Mouse (Mus musculus) forebrain, embryonic 11.5 days (tissue): ENCODE results near the gene Llgl2. TPM values are rescaled to one million over a fixed set of nuclear protein-coding genes. Genes with fewer than 3 reads are reported as not detected.

Source experiments
- ATAC-seq: fragments of 200-750 bp; cut with Nextera tagmentation; replicated peaks from 2 replicates; pipeline ENCODE4 v1.8.0; 2017; ENCODE audit warnings: moderate TSS enrichment; ENCODE audit not compliant: low FRiP score
- DNase-seq: peaks from one replicate; pipeline ENCODE4 v3.0.0-alpha.2; 2017; ENCODE audit warnings: low spot score
- H3K27ac ChIP-seq: fragments of 300-500 bp; sonication (generic); 2 replicates; pipeline ENCODE4 v1.5.1; 2014; ENCODE audit warnings: low read depth, low read length
- H3K27me3 ChIP-seq: fragments of 300-500 bp; sonication (generic); 2 replicates; pipeline ENCODE4 v1.6.1; 2014; ENCODE audit warnings: mild to moderate bottlenecking, low read length, mixed read lengths; ENCODE audit not compliant: control insufficient read depth, insufficient read depth
- H3K36me3 ChIP-seq: fragments of 300-500 bp; sonication (generic); 2 replicates; pipeline ENCODE4 v1.6.1; 2014; ENCODE audit warnings: mild to moderate bottlenecking, low read length, moderate library complexity, mixed read lengths; ENCODE audit not compliant: control insufficient read depth, insufficient read depth
- H3K4me1 ChIP-seq: fragments of 300-500 bp; sonication (generic); replicated peaks from 2 replicates; pipeline ENCODE4 v1.6.1; 2014; ENCODE audit warnings: low read length, mixed read lengths; ENCODE audit not compliant: control insufficient read depth, insufficient read depth
- H3K4me2 ChIP-seq: fragments of 300-500 bp; sonication (generic); 2 replicates; pipeline ENCODE4 v1.6.1; 2014; ENCODE audit warnings: low read depth, mild to moderate bottlenecking, low read length, moderate library complexity, mixed read lengths; ENCODE audit not compliant: severe bottlenecking
- H3K4me3 ChIP-seq: fragments of 300-500 bp; sonication (generic); 2 replicates; pipeline ENCODE4 v1.5.1; 2014; ENCODE audit warnings: low read depth, low read length
- H3K9ac ChIP-seq: fragments of 300-500 bp; sonication (generic); 2 replicates; pipeline ENCODE4 v1.6.1; 2014; ENCODE audit warnings: low read length
- H3K9me3 ChIP-seq: fragments of 300-500 bp; sonication (generic); 2 replicates; pipeline ENCODE4 v1.6.1; 2016; ENCODE audit warnings: low read length, mixed read lengths; ENCODE audit not compliant: control insufficient read depth
- WGBS: fragments of 180-500 bp; shearing (Covaris S2); extraction: QIAGEN DNeasy Blood & Tissue Kit; methylation state at CpG from one replicate; pipeline ENCODE4 v1.1.7; 2014; 5-methylcytosine and 5-hydroxymethylcytosine counted together
- polyA plus RNA-seq: library from polyadenylated mRNA; unstranded; fragments of >200 nt; fragmentation: Nextera tagmentation; extraction: Ambion mirVana; gene quantifications from 2 replicates; pipeline ENCODE4 v1.2.1, GENCODE M21; 2014

Gene Llgl2
- polyA plus RNA-seq, 1 experiment from 2014 or later, result 3.9 TPM

DNA sequence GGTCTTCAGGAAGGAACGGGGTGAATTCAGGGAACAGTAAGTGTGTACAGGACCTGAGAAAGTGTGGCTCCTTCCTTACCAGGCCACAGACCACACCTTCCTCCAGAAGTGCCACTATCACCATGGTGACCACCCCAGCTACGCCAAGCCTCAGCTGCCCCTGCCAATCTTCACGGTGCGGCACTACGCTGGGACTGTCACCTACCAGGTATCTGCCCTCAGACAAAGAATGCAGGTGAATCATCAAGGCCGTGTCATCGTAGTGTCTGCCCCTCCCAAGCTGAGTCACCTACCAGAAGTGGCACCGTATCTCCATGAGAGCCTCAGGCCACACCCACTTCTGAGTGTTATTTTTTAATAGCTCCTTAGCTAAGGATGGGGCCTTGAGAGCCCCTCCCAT lies 45.5 kb downstream of the Llgl2 start:
- no peak overlapping the region for H3K27ac ChIP-seq
- no peak overlapping the region for H3K9ac ChIP-seq
- no peak overlapping the region for H3K4me2 ChIP-seq
- no peaks in the 10 kb centered on the region for H3K27me3 ChIP-seq
- H3K36me3 ChIP-seq, result no peaks in the 10 kb centered on the region
- ATAC-seq (no peak), DNase-seq (no peak)
- 87% methylated on average over 8 of the region's 8 CpGs for WGBS
- 0 out of 2 replicates have a peak, but pooled peaks cover 3% of the 10 kb centered on the region for H3K4me1 ChIP-seq
- no peak overlapping the region for H3K4me3 ChIP-seq
- no peaks in the 10 kb centered on the region for H3K9me3 ChIP-seq

DNA sequence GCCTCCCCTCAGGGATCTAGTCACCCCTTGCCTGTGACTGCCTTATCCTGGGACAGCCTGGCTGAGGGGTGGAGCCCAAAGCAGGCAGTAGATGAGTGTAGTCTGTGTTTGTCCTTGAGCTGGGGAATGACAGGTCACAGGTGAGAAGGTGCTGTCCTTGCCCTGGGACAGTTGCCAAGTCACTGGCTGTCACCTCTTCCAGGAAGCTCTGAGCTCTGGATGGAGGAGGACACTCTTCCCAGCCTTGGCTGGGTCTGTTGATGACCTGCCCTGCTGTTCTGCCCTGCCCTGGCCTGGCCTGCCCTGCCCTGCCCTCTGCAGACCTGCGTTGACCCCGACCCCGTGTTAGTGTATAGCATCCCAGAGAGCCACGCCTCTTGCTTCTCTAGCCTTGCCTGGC lies 48.6 kb downstream of the Llgl2 start:
- H3K4me3 ChIP-seq, result no peak overlapping the region
- H3K9me3 ChIP-seq, result no peaks in the 10 kb centered on the region
- H3K36me3 ChIP-seq, result no peaks in the 10 kb centered on the region
- H3K27me3 ChIP-seq, result no peaks in the 10 kb centered on the region
- no peak overlapping the region for H3K4me2 ChIP-seq
- H3K9ac ChIP-seq, result no peak overlapping the region
- no peaks in the 10 kb centered on the region for H3K4me1 ChIP-seq
- no peak overlapping the region for H3K27ac ChIP-seq
- DNase-seq, result no peak
- WGBS, result 73% methylated on average over 4 of the region's 4 CpGs
- ATAC-seq, result no peak

DNA sequence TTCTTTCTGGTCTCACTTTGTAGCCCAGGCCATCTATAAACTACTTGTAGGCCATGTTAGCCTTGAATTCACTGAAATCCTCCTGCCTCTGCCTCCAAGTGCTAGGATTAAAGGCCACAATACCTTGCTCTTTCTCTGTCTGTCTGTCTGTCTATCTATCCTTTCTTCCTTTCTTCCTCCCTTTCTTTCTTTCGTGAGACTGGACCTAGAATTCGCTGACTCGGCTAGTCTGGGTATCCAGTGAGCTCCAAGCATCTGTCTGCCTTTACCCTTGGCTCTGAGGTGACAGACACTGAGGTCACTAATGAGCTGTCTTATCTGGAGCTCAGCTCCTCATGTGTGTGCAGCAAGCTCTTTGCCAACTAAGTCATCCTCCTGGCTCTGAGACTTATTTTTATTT lies 52.1 kb downstream of the Llgl2 start:
- H3K4me3 ChIP-seq, result no peak overlapping the region
- no peak for DNase-seq
- H3K27ac ChIP-seq, result no peak overlapping the region
- H3K4me2 ChIP-seq, result no peak overlapping the region
- no peaks in the 10 kb centered on the region for H3K4me1 ChIP-seq
- no peaks in the 10 kb centered on the region for H3K27me3 ChIP-seq
- H3K9me3 ChIP-seq, result no peaks in the 10 kb centered on the region
- H3K9ac ChIP-seq, result no peak overlapping the region
- WGBS, result 88% methylated on average over 3 of the region's 3 CpGs
- no peaks in the 10 kb centered on the region for H3K36me3 ChIP-seq
- no peak for ATAC-seq

DNA sequence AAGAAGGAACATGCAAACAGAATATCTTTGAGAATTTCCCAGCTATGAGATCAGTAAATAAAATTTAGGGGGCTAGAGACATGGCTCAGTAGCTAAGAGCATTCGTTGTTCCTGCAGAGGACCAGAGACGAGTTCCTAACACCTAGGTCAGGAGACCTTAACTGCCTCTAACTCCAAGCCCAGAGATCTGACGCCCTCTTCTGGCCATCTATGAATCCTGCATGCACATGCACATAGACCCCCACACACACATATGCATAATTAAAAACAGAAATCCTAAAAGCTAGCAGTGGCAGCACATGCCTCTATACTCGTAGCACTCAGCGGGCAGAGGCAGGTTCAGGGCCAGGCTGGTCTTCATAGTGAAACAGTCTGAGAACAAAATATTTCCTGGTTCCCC lies 52.6 kb downstream of the Llgl2 start:
- no peak for DNase-seq
- no peaks in the 10 kb centered on the region for H3K9me3 ChIP-seq
- H3K4me3 ChIP-seq, result no peak overlapping the region
- H3K27me3 ChIP-seq, result no peaks in the 10 kb centered on the region
- ATAC-seq, result no peak
- no peak overlapping the region for H3K9ac ChIP-seq
- no peaks in the 10 kb centered on the region for H3K4me1 ChIP-seq
- no peak overlapping the region for H3K27ac ChIP-seq
- H3K4me2 ChIP-seq, result no peak overlapping the region
- H3K36me3 ChIP-seq, result no peaks in the 10 kb centered on the region
- 82% methylated on average over 5 of the region's 5 CpGs for WGBS

DNA sequence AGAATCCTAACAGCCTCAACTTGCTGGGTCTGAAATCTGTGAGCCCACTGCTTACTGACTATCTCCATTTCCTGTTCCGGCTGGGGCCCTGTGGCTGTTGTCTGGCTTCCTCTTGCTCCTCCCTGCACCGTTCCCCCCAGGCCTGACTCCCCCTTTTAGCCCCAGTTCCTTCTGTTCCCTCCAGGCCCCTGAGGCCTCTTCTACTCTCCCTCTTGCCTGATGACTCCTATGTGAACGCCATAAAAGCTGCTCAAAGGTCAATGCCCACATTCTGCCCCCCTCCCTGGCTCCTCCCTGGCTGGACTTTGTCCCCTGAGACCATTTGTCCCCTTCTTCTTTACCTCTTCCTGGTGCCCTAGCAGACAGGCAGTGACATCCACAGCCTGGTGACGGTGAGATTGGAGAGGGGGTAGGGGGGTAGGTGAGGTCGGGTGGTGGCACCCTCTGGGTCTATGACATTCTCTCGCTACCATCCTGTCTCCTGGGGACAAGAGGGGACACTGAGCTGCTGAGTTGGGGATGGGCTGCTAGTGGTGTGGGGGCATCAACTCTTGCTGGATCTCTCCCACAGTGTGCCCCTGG lies 53.4 kb downstream of the Llgl2 start:
- no peak overlapping the region for H3K9ac ChIP-seq
- no peak for DNase-seq
- H3K27ac ChIP-seq, result no peak overlapping the region
- WGBS, result 74% methylated on average over 6 of the region's 6 CpGs
- no peaks in the 10 kb centered on the region for H3K4me1 ChIP-seq
- no peak overlapping the region for H3K4me2 ChIP-seq
- ATAC-seq, result no peak
- no peaks in the 10 kb centered on the region; the same call in 1 of the 2 replicates for H3K27me3 ChIP-seq
- no peak overlapping the region for H3K4me3 ChIP-seq
- no peaks in the 10 kb centered on the region for H3K36me3 ChIP-seq
- H3K9me3 ChIP-seq, result no peaks in the 10 kb centered on the region

DNA sequence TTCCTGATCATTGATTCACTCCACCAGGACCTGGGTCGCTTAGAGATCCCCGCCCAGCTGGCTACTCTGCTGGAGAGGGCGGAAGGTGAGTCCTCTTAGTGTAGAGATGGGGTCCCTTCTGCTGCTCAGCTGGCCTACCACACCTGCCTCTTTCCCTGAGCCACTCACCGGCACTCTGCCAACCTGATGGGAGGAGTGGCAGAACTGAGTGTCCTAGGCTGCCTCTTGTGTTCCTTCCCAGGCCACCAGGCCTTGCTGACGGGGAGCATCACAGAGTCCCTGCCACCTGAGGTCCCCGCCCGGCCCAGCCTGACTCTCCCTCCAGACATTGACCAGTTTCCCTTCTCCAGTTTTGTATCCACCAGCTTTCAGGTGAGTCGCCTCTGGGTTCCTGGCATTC lies 54.2 kb downstream of the Llgl2 start:
- no peak overlapping the region for H3K4me2 ChIP-seq
- H3K4me3 ChIP-seq, result no peak overlapping the region
- H3K27ac ChIP-seq, result no peak overlapping the region
- H3K4me1 ChIP-seq, result no peaks in the 10 kb centered on the region
- H3K36me3 ChIP-seq, result no peaks in the 10 kb centered on the region
- H3K9me3 ChIP-seq, result no peaks in the 10 kb centered on the region
- DNase-seq (no peak), ATAC-seq (no peak)
- WGBS, result 76% methylated on average over 8 of the region's 8 CpGs
- no peak overlapping the region for H3K9ac ChIP-seq
- H3K27me3 ChIP-seq, result no peaks in the 10 kb centered on the region; the same call in 1 of the 2 replicates

DNA sequence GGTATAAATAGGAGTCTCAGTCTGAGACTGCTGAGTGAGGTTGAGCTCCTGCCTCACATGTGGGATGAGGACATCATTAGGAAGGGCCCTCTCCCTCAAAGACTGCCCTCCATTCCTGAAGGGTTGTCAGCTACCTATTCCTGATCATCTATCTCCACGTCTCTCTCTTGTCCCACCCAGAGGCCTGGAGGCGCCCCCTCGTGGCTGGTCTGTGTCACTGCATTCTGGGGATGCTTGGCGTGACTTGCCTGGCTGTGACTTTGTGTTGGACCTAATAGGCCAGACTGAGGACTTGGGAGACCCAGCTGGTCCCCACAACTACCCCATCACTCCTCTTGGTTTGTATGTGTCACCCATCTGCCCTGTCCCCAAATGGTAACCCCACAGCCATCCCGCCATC lies 57.2 kb downstream of the Llgl2 start:
- DNase-seq, result peak; percentile 71

DNA sequence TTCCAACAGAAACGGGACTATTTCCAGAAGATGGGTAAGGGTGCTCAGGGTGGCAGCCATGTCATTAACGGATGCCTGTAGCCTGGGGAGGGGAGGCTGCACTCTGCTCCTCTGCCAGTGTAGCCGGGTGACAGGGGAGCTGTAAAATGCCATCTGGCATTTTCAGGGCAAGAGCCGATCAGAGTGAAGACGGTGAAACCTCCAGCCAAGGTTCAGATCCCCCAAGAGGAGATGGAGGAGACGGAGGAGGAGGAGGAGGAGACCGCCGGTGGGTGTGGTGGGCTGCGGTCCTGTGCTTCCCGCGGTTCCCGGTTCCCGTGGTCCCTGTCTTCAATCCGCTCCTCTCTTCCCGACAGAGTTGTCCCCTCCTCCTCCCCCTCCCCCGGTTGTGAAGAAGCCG lies 59.4 kb downstream of the Llgl2 start:
- no peak for DNase-seq
- Histone ChIP-seq H3K36me3 (no peaks in the 10 kb centered on the region), H3K9me3 (no peaks in the 10 kb centered on the region), H3K4me3 (no peak overlapping the region), H3K27me3 (no peaks in the 10 kb centered on the region; the same call in 1 of the 2 replicates), H3K9ac (no peak overlapping the region), H3K4me1 (no peaks in the 10 kb centered on the region), H3K4me2 (no peak overlapping the region), H3K27ac (no peak overlapping the region)
- no peak for ATAC-seq
- WGBS, result 42% methylated on average over 15 of the region's 17 CpGs

More for the DNA sequence above, 57.2 kb downstream of the Llgl2 start:
- no peaks in the 10 kb centered on the region for H3K36me3 ChIP-seq
- H3K4me3 ChIP-seq, result no peak overlapping the region
- no peak overlapping the region for H3K27ac ChIP-seq
- H3K4me1 ChIP-seq, result no peaks in the 10 kb centered on the region
- H3K9ac ChIP-seq, result no peak overlapping the region
- 25% methylated on average over 5 of the region's 5 CpGs for WGBS
- H3K27me3 ChIP-seq, result no peaks in the 10 kb centered on the region; the same call in 1 of the 2 replicates
- ATAC-seq, result no peak
- H3K9me3 ChIP-seq, result no peaks in the 10 kb centered on the region
- no peak overlapping the region for H3K4me2 ChIP-seq

DNA sequence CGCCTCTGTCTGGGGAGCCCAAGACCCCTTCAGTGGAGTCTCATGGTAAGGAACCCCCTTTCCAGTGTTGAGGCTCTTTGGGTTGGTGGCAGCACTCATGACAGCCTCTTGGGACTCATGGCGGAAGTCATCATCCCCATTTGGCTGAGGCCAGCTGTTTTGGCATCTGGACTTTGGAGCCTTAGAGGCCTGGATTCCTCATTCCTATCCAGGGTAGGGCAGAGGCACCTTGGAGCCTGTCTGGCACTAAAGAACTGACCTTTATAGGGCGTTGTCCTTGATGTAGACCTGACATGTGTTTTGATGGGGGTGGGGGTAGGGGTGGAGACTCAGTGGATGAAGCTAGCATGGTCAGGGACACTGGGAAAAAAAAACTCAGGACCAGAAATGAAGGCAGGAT lies 60.5 kb downstream of the Llgl2 start:
- Histone ChIP-seq H3K9me3 (no peaks in the 10 kb centered on the region), H3K4me3 (no peak overlapping the region), H3K4me2 (no peak overlapping the region), H3K27me3 (no peaks in the 10 kb centered on the region; the same call in 1 of the 2 replicates), H3K4me1 (no peaks in the 10 kb centered on the region), H3K9ac (no peak overlapping the region), H3K36me3 (no peaks in the 10 kb centered on the region), H3K27ac (no peak overlapping the region)
- 94% methylated on average over 3 of the region's 3 CpGs for WGBS
- no peak for ATAC-seq
- no peak for DNase-seq
